Mouse (Mus musculus) bone marrow macrophage, adult 2 months (primary cell): ENCODE measurements around the gene Rbbp7.

Experiments
- CTCF ChIP-seq: IDR thresholded peaks from 2 replicates; pipeline ENCODE4 v1.5.1; 2012; ENCODE audit warnings: low read depth, mild to moderate bottlenecking, low read length, moderate library complexity
- POLR2A ChIP-seq: IDR thresholded peaks from 2 replicates; pipeline ENCODE4 v1.6.1; 2012; ENCODE audit warnings: mild to moderate bottlenecking, low read depth, low read length, borderline replicate concordance

DNA sequence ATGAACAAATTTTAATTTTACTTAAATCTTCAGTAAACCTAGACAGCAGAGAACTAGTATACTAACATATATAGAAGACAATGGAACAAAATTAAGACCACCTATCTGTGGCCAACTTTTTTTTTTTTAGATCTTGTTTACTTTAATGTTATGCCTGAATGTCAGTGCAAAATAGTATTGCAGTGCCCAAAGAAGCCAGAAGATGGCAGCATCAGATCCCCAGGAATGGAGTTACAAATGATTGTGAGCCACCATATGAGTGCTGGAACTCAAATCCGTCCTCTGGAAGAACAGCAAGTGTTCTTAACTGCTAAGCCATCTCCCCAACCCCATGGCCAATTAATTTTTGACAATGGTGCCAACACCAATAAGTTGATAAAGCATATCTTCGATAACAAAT, 40.6 kb upstream of the Rbbp7 start:
- no peak for TF ChIP-seq CTCF
- TF ChIP-seq POLR2A: no peak
